11 mouse cellular contexts compared by ENCODE assay signal in genomic region chr17:88159212-88159668, GRCm38 (mm10).
DNase-seq lines count a peak whose midpoint lies in the region; ATAC-seq and TF ChIP-seq lines count a peak whose summit lies in the region.
"Had no signal": no experiment of that assay in that cellular context is flagged by ENCODE, and none has a peak within 500 bp of the region (broad histone marks: within the 10 kb centered on the region; RNA-seq: fewer than 3 reads in every experiment).

No protein-coding gene starts in this region.

- WGBS in heart, embryonic 10.5 days, result 10% methylated on average over 11 of the region's 11 CpGs
- 30% methylated on average over 11 of the region's 11 CpGs for WGBS in heart, adult 2 months
- WGBS in forebrain, embryonic 13.5 days, result 2% methylated on average over 11 of the region's 11 CpGs
- 3% methylated on average over 11 of the region's 11 CpGs for WGBS in midbrain, embryonic 12.5 days

- DNase-seq in heart, embryonic 10.5 days (ENCODE audit: low spot score), result no peak
- no peak for DNase-seq in heart, adult 2 months
- DNase-seq in ES-E14 (ENCODE audit: low read depth, low spot score), result peak; percentile 29
- no peak for DNase-seq in lung, postnatal 4 days
- no peak for DNase-seq in urinary bladder, postnatal 4 days (ENCODE audit: low spot score in 2 of 2)
- DNase-seq: kidney, postnatal 14 days; thymus, adult 18-20 months had no signal

- TF ChIP-seq EP300 in heart, adult 2 months (IDR thresholded peaks at IDR 0.05; ENCODE audit: insufficient read depth, low read depth, low read length), result no peak

- H3K27ac ChIP-seq in heart, embryonic 10.5 days, result no peak overlapping the region
- no peak overlapping the region for H3K27ac ChIP-seq in heart, adult 2 months
- peak overlapping the region; percentile 61 for H3K27ac ChIP-seq in ES-E14 (ENCODE audit: insufficient read depth, low read depth, low read length, poor library complexity, severe bottlenecking)
- H3K27ac ChIP-seq in forebrain, embryonic 13.5 days, result no peak overlapping the region; the same call in 1 of the 2 replicates
- no peak overlapping the region for H3K27ac ChIP-seq in midbrain, embryonic 12.5 days (replicated peaks)
- H3K27ac ChIP-seq: liver, embryonic 15.5 days had no signal

- peak overlapping the region; percentile 53 for H3K4me2 ChIP-seq in forebrain, embryonic 13.5 days
- peak overlapping the region; percentile 42 for H3K4me2 ChIP-seq in midbrain, embryonic 12.5 days (replicated peaks)
- H3K4me2 ChIP-seq: liver, embryonic 15.5 days had no signal

- no peak overlapping the region for H3K9ac ChIP-seq in heart, adult 2 months (ENCODE audit: low read depth, low read length)
- peak overlapping the region; percentile 33; the same call in 1 of the 2 replicates for H3K9ac ChIP-seq in ES-E14 (ENCODE audit: insufficient read depth, low read depth, low read length, poor library complexity, severe bottlenecking)
- 0 out of 2 replicates have a peak overlapping the region, but pooled peaks have one; percentile 26 for H3K9ac ChIP-seq in forebrain, embryonic 13.5 days
- H3K9ac ChIP-seq in midbrain, embryonic 12.5 days (replicated peaks), result no peak overlapping the region
- H3K9ac ChIP-seq: liver, embryonic 15.5 days had no signal

- intact Hi-C loops in heart, adult 2 months (cut with DNase I), result no loop called here

- H3K27me3 ChIP-seq in heart, embryonic 10.5 days (ENCODE audit: insufficient read depth, poor library complexity, severe bottlenecking), result 0 out of 2 replicates have a peak, but pooled peaks cover 4% of the 10 kb centered on the region
- no peaks in the 10 kb centered on the region for H3K27me3 ChIP-seq in heart, adult 2 months (ENCODE audit: control insufficient read depth, insufficient read depth, low read length)
- no peaks in the 10 kb centered on the region for H3K27me3 ChIP-seq in forebrain, embryonic 13.5 days
- peaks cover 11% of the 10 kb centered on the region; the same call in 1 of the 2 replicates for H3K27me3 ChIP-seq in midbrain, embryonic 12.5 days
- H3K27me3 ChIP-seq: liver, embryonic 15.5 days had no signal

- no peak for TF ChIP-seq POLR2A in heart, adult 2 months (IDR thresholded peaks at IDR 0.05; ENCODE audit: insufficient read depth, low read depth, low read length)

- no peaks in the 10 kb centered on the region for H3K36me3 ChIP-seq in heart, embryonic 10.5 days
- H3K36me3 ChIP-seq in heart, adult 2 months (ENCODE audit: control insufficient read depth, insufficient read depth, low read length), result no peaks in the 10 kb centered on the region
- peaks cover 5% of the 10 kb centered on the region; the same call in 1 of the 2 replicates for H3K36me3 ChIP-seq in ES-E14 (ENCODE audit: control insufficient read depth, insufficient read depth, low read length, poor library complexity, severe bottlenecking)
- no peaks in the 10 kb centered on the region for H3K36me3 ChIP-seq in forebrain, embryonic 13.5 days (ENCODE audit: poor library complexity, severe bottlenecking)
- H3K36me3 ChIP-seq in midbrain, embryonic 12.5 days, result no peaks in the 10 kb centered on the region
- H3K36me3 ChIP-seq: liver, embryonic 15.5 days had no signal

- ATAC-seq in forebrain, embryonic 13.5 days, result peak; percentile 57; the same call in 1 of the 2 replicates
- no peak for ATAC-seq in midbrain, embryonic 12.5 days (ENCODE audit: low FRiP score, low read depth)
- ATAC-seq in megakaryocyte, adult 5-6 weeks (ENCODE audit: poor library complexity, severe bottlenecking), result no peak

- H3K9me3 ChIP-seq in heart, embryonic 10.5 days, result no peaks in the 10 kb centered on the region
- no peaks in the 10 kb centered on the region for H3K9me3 ChIP-seq in ES-E14 (ENCODE audit: control insufficient read depth, insufficient read depth, low read depth, low read length)
- no peaks in the 10 kb centered on the region for H3K9me3 ChIP-seq in forebrain, embryonic 13.5 days (replicated peaks)
- no peaks in the 10 kb centered on the region for H3K9me3 ChIP-seq in midbrain, embryonic 12.5 days
- H3K9me3 ChIP-seq: liver, embryonic 15.5 days had no signal

- peak overlapping the region; percentile 35 for H3K4me3 ChIP-seq in heart, embryonic 10.5 days
- no peak overlapping the region for H3K4me3 ChIP-seq in heart, adult 2 months
- H3K4me3 ChIP-seq in ES-E14 (ENCODE audit: insufficient read depth in 1 of 2, low read depth in 1 of 2, low read length in 2 of 2, poor library complexity in 1 of 2, severe bottlenecking in 1 of 2), result peak overlapping the region in 1 of 2 experiments; percentile 81; a peak in 2 of 4 replicates
- peak overlapping the region; percentile 21 for H3K4me3 ChIP-seq in forebrain, embryonic 13.5 days
- H3K4me3 ChIP-seq in midbrain, embryonic 12.5 days, result no peak overlapping the region
- H3K4me3 ChIP-seq: liver, embryonic 15.5 days had no signal

- no peaks in the 10 kb centered on the region for H3K79me2 ChIP-seq in heart, adult 2 months (replicated peaks; ENCODE audit: control insufficient read depth, insufficient read depth, low read length)

- in situ Hi-C loops in ES-E14 (cut with MboI; ENCODE audit: low sequenced_read_pairs in 2 of 2, unreplicated experiment in 2 of 2), result no loop called here

- TF ChIP-seq CTCF in heart, adult 2 months (IDR thresholded peaks at IDR 0.05), result no peak

- H3K4me1 ChIP-seq in heart, embryonic 10.5 days, result peaks cover 9% of the 10 kb centered on the region; the same call in 1 of the 2 replicates
- no peaks in the 10 kb centered on the region for H3K4me1 ChIP-seq in heart, adult 2 months (ENCODE audit: control insufficient read depth, insufficient read depth, low read length)
- H3K4me1 ChIP-seq in ES-E14 (ENCODE audit: control insufficient read depth in 2 of 2, insufficient read depth in 2 of 2, low read length in 2 of 2, poor library complexity in 1 of 2), result peaks cover 4 to 8% of the 10 kb centered on the region in 2 experiments; a peak in 3 of 4 replicates
- H3K4me1 ChIP-seq in forebrain, embryonic 13.5 days, result peaks cover 10% of the 10 kb centered on the region
- peaks cover 12% of the 10 kb centered on the region for H3K4me1 ChIP-seq in midbrain, embryonic 12.5 days
- H3K4me1 ChIP-seq: liver, embryonic 15.5 days had no signal

TF ChIP-seq in ES-E14, 5 proteins besides CTCF, POLR2A, EP300 and RAD21:
- no peak for TF ChIP-seq MAFK (IDR thresholded peaks at IDR 0.05; ENCODE audit: insufficient read depth, low read depth, low read length)
- no peak for TF ChIP-seq CHD2 (IDR thresholded peaks at IDR 0.05; ENCODE audit: low read depth, low read length)
- TF ChIP-seq HCFC1 (IDR thresholded peaks at IDR 0.05; ENCODE audit: borderline replicate concordance, insufficient read depth, low read length), result no peak
- TF ChIP-seq ZC3H11A (IDR thresholded peaks at IDR 0.05; ENCODE audit: borderline replicate concordance, low read depth, low read length), result no peak
- no peak for TF ChIP-seq ZNF384 (IDR thresholded peaks at IDR 0.05; ENCODE audit: low read depth, low read length)

Comparison
In these comparisons a context has a peak if more than half of its experiments do, and no peak if none do; other contexts are left out.
1. H3K4me3 ChIP-seq: peak in heart, embryonic 10.5 days (single experiment) and forebrain, embryonic 13.5 days (single experiment); none in heart, adult 2 months (single experiment) and midbrain, embryonic 12.5 days (single experiment).
2. H3K9ac ChIP-seq: peak in ES-E14 (single experiment) and forebrain, embryonic 13.5 days (single experiment); none in heart, adult 2 months (single experiment) and midbrain, embryonic 12.5 days (single experiment).